Mouse (Mus musculus) stomach, postnatal 0 days (tissue): ENCODE measurements around the gene Mapk8. TPM values are rescaled to one million over a fixed set of nuclear protein-coding genes. Genes with fewer than 3 reads are reported as not detected.

ENCODE experiments used
- ATAC-seq: fragments of 200-750 bp; cut with Nextera tagmentation; 2 replicates; pipeline ENCODE4 v1.8.0; 2017; ENCODE audit not compliant: low FRiP score, low TSS enrichment
- DNase-seq: peaks from one replicate; pipeline ENCODE4 v3.0.0-alpha.2; 2016; ENCODE audit warnings: low spot score
- H3K27ac ChIP-seq: fragments of 300-500 bp; sonication (generic); replicated peaks from 2 replicates; pipeline ENCODE4 v1.5.1; 2014; ENCODE audit warnings: mild to moderate bottlenecking, control low read depth
- H3K27me3 ChIP-seq: fragments of 300-500 bp; sonication (generic); 2 replicates; pipeline ENCODE4 v1.6.1; 2014; ENCODE audit warnings: low read length; ENCODE audit not compliant: control insufficient read depth, insufficient read depth
- H3K36me3 ChIP-seq: fragments of 300-500 bp; sonication (generic); 2 replicates; pipeline ENCODE4 v1.6.1; 2014; ENCODE audit warnings: low read length, mixed read lengths; ENCODE audit not compliant: control insufficient read depth, insufficient read depth
- H3K4me1 ChIP-seq: fragments of 300-500 bp; sonication (generic); replicated peaks from 2 replicates; pipeline ENCODE4 v1.6.1; 2014; ENCODE audit warnings: antibody characterized with exemption; ENCODE audit not compliant: control insufficient read depth, insufficient read depth
- H3K4me2 ChIP-seq: fragments of 300-500 bp; sonication (generic); replicated peaks from 2 replicates; pipeline ENCODE4 v1.6.1; 2014; ENCODE audit warnings: low read depth, mild to moderate bottlenecking, control low read depth, moderate library complexity
- H3K4me3 ChIP-seq: fragments of 300-500 bp; sonication (generic); 2 replicates; pipeline ENCODE4 v1.5.1; 2014; ENCODE audit warnings: low read depth, low read length, control low read depth
- H3K9ac ChIP-seq: fragments of 300-500 bp; sonication (generic); 2 replicates; pipeline ENCODE4 v1.6.1; 2014; ENCODE audit warnings: mild to moderate bottlenecking, low read length, control low read depth, mixed read lengths
- H3K9me3 ChIP-seq: fragments of 300-500 bp; sonication (generic); 2 replicates; pipeline ENCODE4 v1.6.1; 2016; ENCODE audit warnings: low read length; ENCODE audit not compliant: control insufficient read depth
- CTCF ChIP-seq: IDR thresholded peaks from 2 replicates; pipeline ENCODE4 v1.5.1; 2016; ENCODE audit warnings: antibody characterized with exemption, low read depth, mild to moderate bottlenecking, moderate library complexity
- EP300 ChIP-seq: optimal IDR thresholded peaks from 2 replicates; pipeline ENCODE3; 2016; ENCODE audit warnings: antibody characterized with exemption
- WGBS: fragments of 180-500 bp; shearing (Covaris S2); extraction: QIAGEN DNeasy Blood & Tissue Kit; methylation state at CpG from one replicate; pipeline ENCODE4 v1.1.7; 2014; 5-methylcytosine and 5-hydroxymethylcytosine counted together
- polyA plus RNA-seq: library from polyadenylated mRNA; unstranded; fragments of >200 nt; fragmentation: Nextera tagmentation; extraction: Ambion mirVana; gene quantifications from 2 replicates; pipeline ENCODE4 v1.2.1, GENCODE M21; 2015

Gene Mapk8
- polyA plus RNA-seq, 1 experiment from 2014 or later, result 7.7 TPM

DNA sequence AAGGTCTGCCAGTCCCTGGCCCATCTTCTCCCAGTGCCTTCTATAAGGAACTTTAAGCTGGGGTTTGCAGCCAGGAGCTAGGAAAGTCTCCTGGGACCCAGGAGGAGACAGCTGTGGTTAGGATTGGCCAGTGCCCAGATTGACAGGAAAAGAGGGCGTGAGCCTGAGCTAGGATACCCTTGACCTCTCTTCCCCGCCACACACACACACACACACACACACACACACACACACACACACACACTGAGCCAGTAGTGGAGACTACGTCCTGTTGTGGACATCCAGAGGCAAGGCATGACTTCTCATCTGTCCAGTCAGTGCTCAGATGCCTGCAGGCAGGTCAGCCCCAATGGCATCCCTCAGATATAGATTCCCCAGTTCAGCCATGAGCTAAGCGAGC lies 85.4 kb downstream of the Mapk8 start:
- H3K4me1 ChIP-seq, result no peaks in the 10 kb centered on the region
- H3K36me3 ChIP-seq, result no peaks in the 10 kb centered on the region
- no peak overlapping the region for H3K27ac ChIP-seq
- no peak overlapping the region for H3K4me3 ChIP-seq
- H3K9me3 ChIP-seq, result no peaks in the 10 kb centered on the region
- WGBS, result 47% methylated on average over 3 of the region's 4 CpGs
- no peak overlapping the region for H3K9ac ChIP-seq
- ATAC-seq (no peak; the same call in 1 of the 2 replicates), DNase-seq (no peak)
- H3K27me3 ChIP-seq, result no peaks in the 10 kb centered on the region
- no peak for TF ChIP-seq CTCF
- TF ChIP-seq EP300, result no peak
- no peak overlapping the region for H3K4me2 ChIP-seq

DNA sequence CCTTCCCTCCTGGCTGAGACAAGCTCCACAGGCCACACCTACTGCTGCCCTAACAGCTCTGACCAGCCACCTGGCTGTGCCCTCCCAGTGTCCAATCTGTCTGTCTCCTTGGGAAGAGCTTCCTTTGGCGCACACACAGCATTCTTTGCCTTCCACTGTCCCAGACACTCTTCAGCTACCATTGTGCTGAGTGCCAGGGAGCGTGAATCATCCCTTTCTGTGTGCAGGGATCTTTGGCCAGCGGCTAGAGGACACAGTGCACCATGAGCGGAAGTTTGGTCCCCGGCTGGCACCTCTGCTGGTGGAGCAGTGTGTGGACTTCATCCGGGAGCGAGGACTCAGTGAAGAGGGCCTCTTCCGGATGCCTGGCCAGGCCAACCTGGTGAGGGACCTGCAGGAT lies 88.1 kb downstream of the Mapk8 start:
- Histone ChIP-seq H3K4me2 (no peak overlapping the region), H3K4me3 (no peak overlapping the region), H3K27me3 (no peaks in the 10 kb centered on the region), H3K36me3 (no peaks in the 10 kb centered on the region), H3K27ac (no peak overlapping the region), H3K9me3 (no peaks in the 10 kb centered on the region), H3K4me1 (no peaks in the 10 kb centered on the region), H3K9ac (no peak overlapping the region)
- TF ChIP-seq CTCF, result no peak
- no peak for TF ChIP-seq EP300
- ATAC-seq, result no peak
- 91% methylated on average over 8 of the region's 8 CpGs for WGBS
- DNase-seq, result no peak

GRCm38 (mm10) chr14:33357600-33358368 lies 89.2 kb downstream of the Mapk8 start:
- ATAC-seq, result no peak
- 52% methylated on average over 12 of the region's 12 CpGs for WGBS

GRCm38 (mm10) chr14:33355276-33355675 lies 91.7 kb downstream of the Mapk8 start:
- DNase-seq (no peak), ATAC-seq (no peak)
- Histone ChIP-seq H3K4me3 (no peak overlapping the region), H3K9ac (no peak overlapping the region), H3K27me3 (peaks cover 3% of the 10 kb centered on the region; the same call in 1 of the 2 replicates), H3K4me1 (no peaks in the 10 kb centered on the region; the same call in 1 of the 2 replicates), H3K9me3 (no peaks in the 10 kb centered on the region), H3K36me3 (no peaks in the 10 kb centered on the region), H3K27ac (no peak overlapping the region), H3K4me2 (no peak overlapping the region)
- TF ChIP-seq EP300 (no peak), CTCF (no peak)
- WGBS, result 74% methylated on average over 5 of the region's 5 CpGs

More at GRCm38 (mm10) chr14:33357600-33358368, 89.2 kb downstream of the Mapk8 start:
- Histone ChIP-seq H3K9ac (no peak overlapping the region), H3K27me3 (no peaks in the 10 kb centered on the region), H3K36me3 (no peaks in the 10 kb centered on the region), H3K4me2 (no peak overlapping the region), H3K4me1 (no peaks in the 10 kb centered on the region), H3K4me3 (no peak overlapping the region), H3K9me3 (no peaks in the 10 kb centered on the region), H3K27ac (no peak overlapping the region)
- DNase-seq, result no peak
- TF ChIP-seq CTCF, result no peak
- TF ChIP-seq EP300, result no peak

DNA sequence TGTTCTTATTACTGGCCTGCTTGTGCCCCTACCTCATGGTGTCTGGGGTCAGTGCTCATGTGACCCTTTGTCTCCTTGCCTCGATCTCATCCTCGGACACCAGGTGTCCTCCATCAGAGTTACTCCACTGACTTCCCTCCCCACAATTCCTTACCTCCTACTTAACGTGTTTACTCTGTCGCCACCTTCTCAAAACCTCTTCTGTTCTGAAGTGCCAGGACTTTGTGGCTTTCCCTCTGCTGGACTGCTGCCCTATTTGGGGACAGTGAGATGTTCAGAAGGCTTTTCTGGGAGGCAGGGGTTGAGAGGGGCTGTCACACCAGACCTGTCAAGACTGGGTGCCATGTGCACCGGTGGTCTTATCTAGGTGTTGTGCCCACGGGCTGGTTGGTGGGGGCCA lies 94.1 kb downstream of the Mapk8 start:
- Histone ChIP-seq H3K9ac (no peak overlapping the region), H3K4me1 (no peaks in the 10 kb centered on the region; the same call in 1 of the 2 replicates), H3K9me3 (no peaks in the 10 kb centered on the region), H3K4me2 (no peak overlapping the region), H3K27me3 (peaks cover 3% of the 10 kb centered on the region; the same call in 1 of the 2 replicates), H3K4me3 (no peak overlapping the region), H3K36me3 (no peaks in the 10 kb centered on the region), H3K27ac (no peak overlapping the region)
- DNase-seq, result no peak
- ATAC-seq, result no peak
- TF ChIP-seq CTCF (no peak), EP300 (no peak)
- 60% methylated on average over 6 of the region's 6 CpGs for WGBS

GRCm38 (mm10) chr14:33351984-33352722 lies 94.8 kb downstream of the Mapk8 start:
- Histone ChIP-seq H3K36me3 (no peaks in the 10 kb centered on the region), H3K4me2 (no peak overlapping the region; the same call in 1 of the 2 replicates), H3K4me3 (no peak overlapping the region), H3K9me3 (no peaks in the 10 kb centered on the region), H3K4me1 (no peaks in the 10 kb centered on the region; the same call in 1 of the 2 replicates), H3K9ac (no peak overlapping the region), H3K27ac (no peak overlapping the region), H3K27me3 (peaks cover 3% of the 10 kb centered on the region; the same call in 1 of the 2 replicates)
- TF ChIP-seq CTCF, result no peak
- TF ChIP-seq EP300, result no peak
- WGBS, result 67% methylated on average over 6 of the region's 6 CpGs
- DNase-seq, result no peak
- ATAC-seq, result no peak
